Mouse (Mus musculus) embryo, embryonic 10 days (tissue): ENCODE results near the gene Slit1.
A peak's percentile ranks its signal among the peaks of the same experiment; 100 is the strongest.

ENCODE experiments used
- DNase-seq: peaks from one replicate; pipeline ENCODE4 v3.0.0-alpha.2; 2015; ENCODE audit warnings: low spot score

The Slit1 gene

GRCm38 (mm10) chr19:41724831-41725470 lies 18.5 kb downstream of the Slit1 start:
- DNase-seq = peak; percentile 90

DNA sequence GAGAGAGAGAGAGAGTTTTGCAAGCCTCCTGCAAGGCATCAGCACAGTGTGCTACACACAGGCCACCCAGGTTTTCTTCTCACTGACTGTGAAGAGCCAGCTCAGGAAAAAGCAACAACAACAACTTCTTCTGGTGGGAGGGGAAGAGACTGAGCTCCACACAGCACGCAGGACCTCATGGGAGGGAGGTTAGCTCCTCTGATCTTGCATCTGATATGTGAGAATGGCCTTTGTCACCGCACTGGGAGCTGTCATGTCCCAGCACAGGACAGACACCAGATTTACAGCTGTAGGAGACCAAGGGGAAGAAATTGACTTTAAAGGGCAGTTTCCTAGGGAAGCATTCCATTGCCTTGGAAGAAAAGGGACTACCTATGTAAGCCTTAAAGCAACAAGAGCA lies 20.1 kb downstream of the Slit1 start:
- DNase-seq = peak; percentile 52

DNA sequence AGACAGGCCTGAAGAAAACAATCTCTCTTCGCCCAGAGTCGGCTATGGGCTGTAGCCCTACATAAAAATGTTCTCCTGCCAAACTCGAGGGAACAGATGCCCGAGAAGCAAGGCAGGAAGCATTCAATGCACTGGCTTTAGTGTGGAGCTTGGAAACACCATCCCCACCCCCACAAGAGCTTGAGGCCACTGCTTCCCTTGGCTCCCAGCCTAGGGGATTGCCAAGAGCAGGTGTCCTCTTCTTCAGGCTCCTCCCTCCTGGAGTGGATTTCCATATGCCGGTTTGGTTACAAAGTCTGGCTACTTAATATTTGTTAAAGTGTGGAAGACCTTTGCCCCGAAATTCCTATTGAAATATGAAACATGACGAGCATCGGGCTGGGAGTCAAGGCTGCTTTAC lies 24.0 kb downstream of the Slit1 start:
- DNase-seq = no peak

GRCm38 (mm10) chr19:41716233-41717218 lies 26.9 kb downstream of the Slit1 start:
- peak; percentile 96 for DNase-seq

DNA sequence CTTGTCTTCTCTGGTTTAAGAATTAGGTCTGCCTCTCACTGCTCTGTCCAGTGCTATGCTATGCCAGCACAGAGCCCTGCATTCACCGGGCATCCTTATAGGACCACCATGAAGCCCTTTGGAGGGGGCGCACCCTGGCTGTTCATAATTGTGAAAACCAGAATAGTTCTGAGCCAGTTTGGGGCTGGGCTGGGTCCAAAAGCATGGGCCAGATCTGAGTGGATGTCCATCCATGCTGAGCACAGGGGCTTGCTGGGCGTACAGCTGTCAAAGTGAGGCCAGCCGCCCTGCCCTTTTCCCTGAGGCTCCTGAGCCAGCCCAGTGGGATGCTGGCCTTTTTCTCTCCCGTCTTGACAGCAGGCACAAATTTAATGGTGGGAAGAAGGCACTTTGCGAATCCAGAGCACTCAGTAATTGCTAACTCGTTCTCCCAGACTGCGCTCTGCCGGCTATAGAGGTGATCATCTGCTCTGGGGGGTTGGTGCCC lies 29.0 kb downstream of the Slit1 start:
- peak; percentile 72 for DNase-seq

DNA sequence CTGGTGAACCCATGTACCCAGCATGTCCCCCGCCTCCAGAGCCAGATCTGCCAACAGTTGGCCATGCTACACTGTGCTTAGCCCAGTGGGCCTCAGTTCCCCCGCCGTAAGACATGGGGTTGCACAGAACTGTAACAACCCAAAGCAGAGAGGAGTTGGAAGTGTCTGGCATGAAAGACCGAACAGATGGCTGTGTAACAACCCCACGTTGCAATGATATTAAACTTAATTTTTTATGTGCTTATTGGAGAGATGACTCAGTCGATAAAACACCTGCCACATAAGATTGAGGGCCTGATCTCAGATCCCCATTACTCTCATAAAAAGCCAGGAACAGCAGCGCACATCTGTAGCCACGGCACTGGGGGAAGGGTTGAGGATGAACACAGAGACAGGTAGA lies 30.6 kb downstream of the Slit1 start:
- no peak for DNase-seq

GRCm38 (mm10) chr19:41711665-41712064 lies 31.8 kb downstream of the Slit1 start:
- DNase-seq = no peak

DNA sequence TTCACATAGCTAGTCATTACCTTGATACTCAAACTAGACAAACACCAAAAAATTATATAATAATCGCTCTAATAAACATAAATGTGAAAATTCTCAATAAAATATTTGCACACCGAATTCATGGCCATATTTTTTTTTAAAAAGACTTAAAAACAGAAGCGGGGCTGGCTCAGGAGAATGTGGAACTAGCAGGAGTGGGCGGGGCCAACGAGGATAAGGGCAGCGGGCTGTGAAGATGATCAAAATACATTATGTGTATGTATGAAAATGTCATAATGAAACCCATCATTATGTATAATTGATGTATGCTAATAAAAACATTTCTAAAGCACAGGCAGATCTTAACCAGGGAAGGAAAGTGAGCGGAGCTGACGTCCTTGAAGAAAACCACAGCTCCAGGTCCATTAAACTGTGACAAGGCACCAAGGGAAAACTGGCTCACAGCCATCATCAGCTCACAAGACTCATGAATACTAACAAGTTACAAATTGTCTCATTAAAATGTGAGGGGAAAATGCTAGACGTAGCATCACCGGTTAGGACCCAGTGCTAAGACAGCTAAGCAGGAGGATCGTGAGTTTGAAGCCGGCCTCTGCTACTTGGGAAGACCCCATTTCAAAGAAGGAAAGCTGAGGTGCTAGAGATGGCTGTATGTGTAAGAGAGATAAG lies 33.8 kb downstream of the Slit1 start:
- no peak for DNase-seq

- DNase-seq = peak; percentile 50
Observed at GRCm38 (mm10) chr19:41707850-41708249, 35.6 kb downstream of the Slit1 start.

DNA sequence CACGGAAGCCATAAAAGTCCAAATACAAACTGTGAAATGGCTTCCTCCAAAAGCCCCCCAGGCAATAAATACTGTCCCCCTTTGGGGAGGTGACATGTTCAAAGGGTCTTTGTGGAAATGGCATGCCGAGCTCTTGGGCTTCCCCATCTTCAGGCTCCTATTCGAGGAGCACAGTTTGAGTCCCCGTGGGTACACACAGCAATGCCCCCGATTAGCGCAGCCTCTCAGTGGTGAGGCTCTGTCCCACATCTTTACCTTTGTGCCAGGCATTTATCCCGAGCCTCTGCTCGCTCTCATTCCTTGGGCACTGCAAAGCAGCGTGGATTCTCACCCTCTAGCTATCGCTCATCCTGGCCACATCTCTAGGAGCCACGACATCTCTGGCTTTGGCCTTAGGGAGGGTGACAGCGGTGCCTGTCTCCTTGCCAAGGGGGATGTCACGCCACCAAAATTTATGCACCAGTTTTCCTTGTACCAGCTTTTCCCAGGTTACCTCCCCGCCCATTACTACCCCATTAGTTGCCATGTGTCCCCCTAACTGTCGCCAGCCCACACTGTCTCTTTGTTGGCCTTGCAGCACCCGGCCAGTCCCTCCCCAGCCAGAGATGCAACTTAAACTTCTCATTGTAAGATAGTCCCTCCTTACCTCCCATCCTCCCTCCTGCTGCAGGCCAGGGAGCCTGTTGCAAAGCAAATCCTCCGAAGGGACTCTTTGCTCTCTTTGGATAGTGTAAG lies 37.2 kb downstream of the Slit1 start:
- no peak for DNase-seq

GRCm38 (mm10) chr19:41705416-41705815 lies 38.0 kb downstream of the Slit1 start:
- peak; percentile 45 for DNase-seq

DNA sequence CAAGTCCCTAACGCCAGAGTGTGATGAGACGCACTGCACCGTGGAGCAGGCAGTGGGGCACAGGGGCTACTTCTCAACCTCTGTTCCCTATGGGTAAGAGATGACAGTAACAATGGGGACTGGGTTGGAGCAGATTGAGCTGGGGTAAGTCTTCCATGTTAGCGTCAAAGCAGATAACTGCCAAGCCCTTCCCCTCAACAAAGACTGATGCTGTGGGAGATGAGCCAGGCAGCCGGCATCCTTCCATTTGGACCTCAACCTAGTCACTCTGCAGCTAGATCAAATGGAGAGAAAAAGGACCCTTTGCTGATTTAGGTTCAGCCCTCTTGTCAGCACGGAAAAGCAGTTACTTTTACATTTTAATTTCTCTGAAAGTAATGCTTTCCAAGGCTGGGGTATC lies 40.8 kb downstream of the Slit1 start:
- DNase-seq = no peak

DNA sequence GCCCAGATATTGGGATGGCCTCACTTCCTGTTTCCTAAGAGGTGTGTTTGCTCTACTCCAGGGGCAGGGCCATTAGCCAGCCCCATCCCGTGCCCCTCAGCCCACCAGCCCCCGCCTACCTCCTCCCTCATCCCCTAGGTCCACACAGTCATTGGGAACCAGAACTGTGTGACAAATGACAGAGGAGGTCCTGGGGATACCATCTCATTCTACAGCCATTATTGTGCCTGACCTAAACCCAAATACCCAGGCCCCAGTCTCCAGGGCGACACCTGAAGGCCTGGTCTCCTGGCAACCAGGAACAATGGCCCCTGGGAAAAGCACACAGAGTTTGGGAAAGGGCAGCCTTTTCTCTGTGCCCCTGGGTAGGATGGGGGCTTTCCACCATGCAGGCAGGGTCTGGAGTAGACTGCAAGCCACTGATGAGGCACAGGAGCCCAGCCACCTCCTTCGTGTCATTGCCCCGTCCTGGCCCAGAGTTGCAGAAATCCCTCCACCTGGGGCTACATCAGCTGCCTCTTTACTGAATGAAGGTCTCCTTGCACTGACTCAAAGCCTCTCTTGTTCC lies 44.5 kb downstream of the Slit1 start:
- peak; percentile 77 for DNase-seq

GRCm38 (mm10) chr19:41697807-41698515 lies 45.5 kb downstream of the Slit1 start:
- DNase-seq = no peak

DNA sequence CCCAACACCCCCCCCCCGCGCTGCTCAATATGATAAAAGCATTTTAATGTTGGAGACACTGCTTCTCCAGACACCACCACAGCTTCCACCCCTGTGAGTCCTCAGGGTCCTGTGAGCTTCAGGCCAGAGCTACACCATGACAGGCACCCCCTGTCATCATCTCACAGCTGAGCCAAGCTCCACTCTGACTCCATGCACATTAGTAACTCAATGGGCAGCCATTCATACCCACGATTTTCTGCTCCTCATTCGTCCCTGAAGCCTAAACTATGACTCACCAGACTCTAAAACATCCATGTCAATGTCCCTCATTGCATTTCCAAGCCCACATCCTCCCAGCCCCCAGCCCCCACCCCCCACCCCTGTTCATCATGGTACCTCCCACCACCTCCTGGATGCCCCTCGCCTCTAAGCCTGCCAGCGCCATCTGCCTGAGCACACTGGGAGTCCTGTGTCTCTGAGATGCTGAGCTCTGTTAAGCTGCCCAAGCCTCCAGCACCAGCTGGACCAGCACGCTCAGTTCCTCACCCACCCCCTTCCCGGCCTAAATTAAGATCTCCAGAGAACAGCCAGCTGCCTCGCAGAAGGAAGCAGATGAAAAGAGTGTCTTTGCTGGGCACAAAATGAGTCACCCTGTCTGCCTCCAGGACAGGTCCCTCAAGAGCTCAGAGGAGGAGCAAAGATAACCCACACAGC lies 46.2 kb downstream of the Slit1 start:
- peak; percentile 67 for DNase-seq

GRCm38 (mm10) chr19:41696443-41696842 lies 47.0 kb downstream of the Slit1 start:
- DNase-seq = no peak

- DNase-seq = no peak
Observed at GRCm38 (mm10) chr19:41695046-41695445, 48.4 kb downstream of the Slit1 start.

DNA sequence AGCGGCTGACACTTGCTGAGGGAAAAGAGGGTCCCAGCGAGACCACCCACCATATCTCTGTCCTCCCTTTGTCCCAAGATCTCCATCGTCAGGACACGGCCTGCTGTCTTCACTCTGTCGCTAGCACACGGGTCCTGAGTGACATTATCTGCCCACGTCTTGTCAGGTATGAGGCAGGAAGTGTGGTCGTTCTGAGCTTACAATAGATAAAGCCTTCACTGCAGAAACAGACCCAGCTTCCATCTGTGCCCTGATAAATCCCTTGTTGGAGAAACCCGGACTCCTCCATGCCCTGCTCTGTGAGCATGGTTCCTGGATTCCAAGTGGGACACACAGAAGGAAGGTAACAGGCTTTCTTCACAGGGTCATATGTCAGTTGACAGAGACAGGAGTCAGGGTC lies 48.9 kb downstream of the Slit1 start:
- no peak for DNase-seq

GRCm38 (mm10) chr19:41693727-41694126 lies 49.7 kb downstream of the Slit1 start:
- DNase-seq = peak; percentile 77

GRCm38 (mm10) chr19:41690064-41690463 lies 53.4 kb downstream of the Slit1 start:
- DNase-seq = no peak
